Mouse (Mus musculus): ENCODE data around the gene Lmo3.

GRCm38 (mm10) chr6:138364111-138364510, 217.7 kb downstream of the Lmo3 start:
- TF ChIP-seq POLR2A (IDR thresholded peaks at IDR 0.05; ENCODE audit: low read depth, low read length) (no peak), CTCF (conservative IDR thresholded peaks at IDR 0.05; ENCODE audit: insufficient read depth, insufficient read length, low read depth, low read length) (no peak)
